Mouse (Mus musculus): ENCODE data around the gene Lrrfip1.

Lrrfip1 gene

GRCm38 (mm10) chr1:91024464-91024863 lies 25.9 kb downstream of the Lrrfip1 start:
- DNase-seq: no peak

DNA sequence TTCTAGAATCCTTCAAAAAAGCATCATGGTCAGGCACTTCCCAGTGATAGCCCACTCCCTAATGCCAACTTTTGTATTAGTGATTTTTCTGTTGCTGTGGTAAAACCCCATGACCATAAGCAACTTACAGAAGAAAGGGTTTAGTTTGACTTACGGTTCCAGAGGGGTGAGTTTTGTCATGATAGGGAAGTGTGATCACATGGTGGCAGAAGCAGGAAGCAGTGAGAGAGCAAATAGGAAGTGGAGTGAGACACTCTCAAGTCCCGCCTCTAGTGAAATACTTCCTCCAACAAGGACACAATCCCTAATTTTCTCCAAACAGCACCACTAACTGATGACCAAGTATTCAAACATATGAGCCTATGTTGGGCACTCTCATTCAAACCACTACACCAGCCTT lies 28.4 kb downstream of the Lrrfip1 start:
- no peak for DNase-seq

- DNase-seq: no peak
These were observed 31.8 kb downstream of the Lrrfip1 start for GRCm38 (mm10) chr1:91030383-91030782.

- no peak for DNase-seq
These were observed 33.0 kb downstream of the Lrrfip1 start for GRCm38 (mm10) chr1:91031547-91031946.

- peak; percentile 21 for DNase-seq
These were observed 33.9 kb downstream of the Lrrfip1 start for GRCm38 (mm10) chr1:91032393-91032971.

DNA sequence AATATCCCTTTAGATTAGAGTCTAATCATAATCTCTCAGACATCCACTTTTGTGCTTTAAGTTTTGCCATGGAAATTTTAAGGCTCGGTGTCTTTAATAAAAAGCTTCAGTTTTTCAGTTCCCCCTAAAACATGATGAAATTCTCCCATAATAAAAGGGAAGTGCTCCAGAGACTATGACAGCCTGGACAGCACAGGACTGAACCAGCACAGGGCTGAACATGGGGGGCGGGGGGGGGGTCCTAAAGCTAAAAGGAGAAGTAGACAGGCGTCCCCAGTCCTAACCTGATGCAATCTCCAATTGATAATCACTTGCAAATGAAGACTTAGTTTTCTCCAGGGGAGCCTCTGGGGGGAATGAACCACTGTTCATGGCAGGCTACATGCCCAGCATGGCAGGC lies 36.0 kb downstream of the Lrrfip1 start:
- DNase-seq: no peak

DNA sequence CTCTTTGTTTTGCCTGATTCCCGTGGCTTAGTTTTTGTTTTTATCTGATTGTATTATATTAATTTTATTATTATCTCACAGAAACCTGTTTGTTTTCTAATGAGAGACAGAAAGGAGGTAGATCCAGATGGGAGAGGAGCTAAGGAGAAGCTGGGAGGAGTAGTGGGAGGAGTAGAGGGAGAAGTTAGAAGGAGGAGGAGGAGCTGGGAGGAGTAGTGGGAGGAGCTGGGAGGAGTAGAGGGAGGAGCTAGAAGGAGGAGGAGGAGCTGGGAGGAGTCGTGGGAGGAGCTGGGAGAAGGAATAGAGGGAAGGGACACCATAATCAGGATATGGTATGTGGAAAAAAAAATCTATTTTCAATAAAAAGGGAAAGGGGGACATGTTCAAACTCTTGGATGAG lies 36.7 kb downstream of the Lrrfip1 start:
- no peak for DNase-seq

- no peak for DNase-seq
These were observed 38.7 kb downstream of the Lrrfip1 start for GRCm38 (mm10) chr1:91037213-91037612.

DNA sequence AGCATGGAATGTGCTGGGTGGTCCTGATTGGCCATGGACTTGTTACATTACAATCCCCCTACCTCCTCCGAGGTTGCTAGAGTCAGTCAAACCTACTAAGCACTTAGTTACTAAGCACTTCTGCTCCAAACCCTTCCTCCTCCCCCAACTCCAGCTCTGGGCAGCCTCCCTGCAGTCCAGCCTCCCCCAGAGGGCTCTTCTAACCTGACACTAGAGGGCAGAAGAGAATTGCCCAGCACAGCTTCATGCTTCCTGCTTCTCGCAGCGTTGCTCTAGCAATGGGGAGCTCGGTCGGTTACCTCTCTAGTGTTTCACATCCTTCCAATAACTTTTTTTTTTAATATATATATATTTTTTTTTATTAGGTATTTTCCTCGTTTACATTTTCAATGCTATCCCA lies 39.5 kb downstream of the Lrrfip1 start:
- DNase-seq: no peak

DNA sequence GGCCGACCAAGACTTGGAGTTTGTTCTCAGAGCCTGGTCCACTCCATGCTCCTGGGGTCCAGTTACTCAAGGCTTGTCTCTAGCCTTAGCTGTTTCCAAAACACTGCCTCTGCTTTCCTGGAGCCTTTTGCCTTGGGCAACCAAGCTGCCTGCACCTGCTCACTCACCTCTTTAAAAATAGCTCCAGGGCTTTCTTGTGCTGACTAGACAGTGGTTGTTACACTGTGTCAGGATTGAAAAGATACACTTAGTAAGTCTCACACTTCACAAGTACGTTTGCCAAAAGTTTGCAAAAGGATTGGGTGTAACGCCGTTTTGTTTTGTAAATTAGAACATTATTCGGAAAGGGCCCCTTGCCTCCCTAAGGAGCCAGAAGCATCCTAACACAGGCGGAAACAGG lies 40.0 kb downstream of the Lrrfip1 start:
- DNase-seq: no peak

GRCm38 (mm10) chr1:91041605-91042004 lies 43.1 kb downstream of the Lrrfip1 start:
- no peak for DNase-seq

- peak; percentile 62 for DNase-seq
These were observed 44.7 kb downstream of the Lrrfip1 start for GRCm38 (mm10) chr1:91043191-91043590.

GRCm38 (mm10) chr1:91044176-91044575 lies 45.6 kb downstream of the Lrrfip1 start:
- no peak for DNase-seq

- no peak for DNase-seq
These were observed 46.1 kb downstream of the Lrrfip1 start for GRCm38 (mm10) chr1:91044648-91045047.

- DNase-seq: no peak
These were observed 47.7 kb downstream of the Lrrfip1 start for GRCm38 (mm10) chr1:91046237-91046636.

DNA sequence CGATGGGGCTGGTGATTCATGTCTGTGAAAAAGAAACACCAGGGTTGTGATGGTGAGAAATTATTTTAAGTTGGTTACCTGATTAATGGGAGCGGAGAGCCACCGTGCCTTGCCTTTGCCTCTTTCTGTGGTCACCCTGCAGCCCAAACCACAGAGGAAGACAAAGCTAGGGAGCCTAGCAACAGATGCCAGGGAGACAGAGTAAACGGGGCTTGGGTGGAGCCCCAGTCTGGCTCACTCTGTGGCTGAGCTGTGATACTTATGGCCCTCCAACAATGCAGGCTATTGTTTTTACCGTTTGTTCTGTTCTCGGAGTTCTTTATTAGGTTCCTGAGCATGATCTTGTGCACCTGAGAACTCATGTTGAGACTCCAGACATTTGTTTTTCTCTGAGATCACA lies 50.8 kb downstream of the Lrrfip1 start:
- no peak for DNase-seq

DNA sequence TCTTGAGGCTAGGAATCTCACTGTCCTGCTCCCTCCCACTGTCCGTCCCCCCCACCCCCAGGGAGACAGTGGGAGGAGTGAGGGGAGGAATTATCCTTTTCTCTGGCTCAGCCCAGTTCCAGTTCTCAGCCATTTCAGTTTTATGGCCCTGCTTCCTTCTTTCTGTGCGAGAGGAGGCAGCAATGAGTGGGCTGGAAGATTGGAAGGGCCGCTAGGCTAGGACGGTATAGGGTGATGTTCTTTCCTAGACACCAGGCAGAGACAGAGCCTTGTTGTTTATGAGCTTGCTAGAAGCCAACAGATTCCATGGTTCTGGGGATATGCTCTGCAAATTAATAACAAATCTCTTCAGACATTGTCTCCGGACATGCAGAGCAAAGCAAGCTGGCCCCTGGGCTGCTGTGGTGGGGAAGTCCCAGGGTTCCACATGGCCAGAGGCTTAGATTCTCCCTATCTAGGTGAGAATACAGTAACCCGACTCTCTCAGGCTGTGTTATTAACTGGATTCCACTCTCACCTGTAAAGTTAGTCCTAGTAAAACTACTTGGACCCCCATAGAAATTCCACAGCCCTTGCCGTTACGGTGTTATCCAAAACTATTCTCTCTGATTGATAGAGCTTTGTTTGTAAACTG lies 53.0 kb downstream of the Lrrfip1 start:
- DNase-seq: no peak

DNA sequence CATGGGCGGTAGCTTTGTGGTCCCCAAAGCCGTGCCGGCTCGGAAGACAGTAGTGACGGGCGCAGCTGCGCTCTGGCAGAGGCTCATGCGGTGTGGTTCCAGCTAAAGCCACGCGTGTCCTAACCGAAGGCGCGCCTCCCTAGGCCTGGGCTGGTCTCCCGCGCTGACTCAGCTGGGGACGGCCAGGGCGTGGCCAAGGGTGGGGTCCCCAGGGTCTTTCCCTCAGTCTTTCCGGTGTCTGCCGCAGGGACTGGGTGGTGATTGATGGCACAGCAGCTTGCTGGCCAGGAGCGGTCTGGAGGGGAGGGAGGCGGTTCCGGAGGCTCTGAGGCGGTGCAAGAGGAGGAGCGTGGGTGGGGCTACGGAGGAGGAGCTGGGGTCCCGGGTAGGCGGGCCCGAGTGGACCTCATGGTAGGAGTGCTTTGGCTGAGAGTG lies 54.2 kb downstream of the Lrrfip1 start:
- DNase-seq: peak; percentile 89

- peak; percentile 83 for DNase-seq
These were observed 54.9 kb downstream of the Lrrfip1 start for GRCm38 (mm10) chr1:91053218-91054073.

DNA sequence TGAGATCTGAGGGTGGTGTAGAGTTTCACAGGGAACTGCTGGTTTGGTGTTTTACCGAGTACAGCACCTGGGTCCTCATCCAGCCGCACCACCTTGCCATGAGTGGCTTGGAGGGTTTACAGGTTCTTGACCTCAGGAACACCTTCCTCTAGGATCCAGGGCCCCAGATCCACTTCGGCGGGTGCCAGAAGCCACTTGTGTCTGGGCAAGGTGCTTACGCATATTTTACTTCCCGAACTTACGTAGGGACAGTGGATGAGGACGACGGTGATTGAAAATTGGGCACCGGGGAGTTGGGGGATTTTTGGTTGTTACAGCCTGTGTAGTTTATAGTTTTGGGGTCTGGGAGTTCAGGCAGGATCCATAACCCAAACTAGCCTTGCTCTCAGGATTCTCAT lies 55.5 kb downstream of the Lrrfip1 start:
- no peak for DNase-seq

DNA sequence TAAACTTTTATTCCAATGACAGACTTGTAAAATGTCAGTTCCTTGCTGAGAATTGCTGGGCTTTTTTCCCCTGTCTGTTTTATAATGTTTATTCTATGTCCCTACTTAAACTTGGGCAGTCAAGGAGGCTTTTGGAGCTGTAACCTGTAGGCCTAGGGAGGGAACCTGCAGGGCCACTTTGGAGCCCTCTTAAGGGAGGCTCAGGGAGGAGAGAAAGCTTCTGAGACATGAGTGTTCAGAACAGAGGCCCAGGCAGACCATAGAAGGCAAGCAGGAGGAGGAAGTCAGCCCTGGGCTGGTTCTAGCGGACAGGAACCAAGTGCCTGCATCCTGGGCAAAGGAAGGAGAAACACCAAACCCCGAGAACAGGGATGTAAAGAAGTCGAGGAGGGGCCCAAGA lies 56.3 kb downstream of the Lrrfip1 start:
- DNase-seq: no peak

GRCm38 (mm10) chr1:91055744-91056143 lies 57.2 kb downstream of the Lrrfip1 start:
- DNase-seq: no peak

- no peak for DNase-seq
These were observed 57.9 kb downstream of the Lrrfip1 start for GRCm38 (mm10) chr1:91056416-91056815.

Data from liver (tissue).